Mouse (Mus musculus) adrenal gland (tissue): ENCODE data around the gene Acap2.

Experiments
- intact Hi-C: fragments of 180-260 bp; cut with DNase I; formaldehyde crosslinking; loops from one replicate; pipeline ENCODE4 v1.15.1; 2025

Acap2 gene

GRCm38 (mm10) chr16:31094036-31094435 lies 107.0 kb downstream of the Acap2 start:
- intact Hi-C loops = no loop called here

- intact Hi-C loops = no loop called here
Measured at GRCm38 (mm10) chr16:31093186-31093585, 107.9 kb downstream of the Acap2 start.

GRCm38 (mm10) chr16:31081891-31082290 lies 119.2 kb downstream of the Acap2 start:
- intact Hi-C loops = loop anchor here (5.0 kb wide), 1 partner anchor 120 kb away; the partner anchor contains the start of gene Acap2

GRCm38 (mm10) chr16:31081125-31081664 lies 119.8 kb downstream of the Acap2 start, which contains the start of gene Xxylt1:
Gene Xxylt1, minus strand, starts transcription at chr16:31081432.
- intact Hi-C loops = loop anchor here (5.0 kb wide), 1 partner anchor 121 kb away; the partner anchor contains the start of gene Acap2

GRCm38 (mm10) chr16:31080573-31081051 lies 120.4 kb downstream of the Acap2 start:
- intact Hi-C loops = loop anchor here (5.0 kb wide), 1 partner anchor 122 kb away; the partner anchor contains the start of gene Acap2

- intact Hi-C loops = no loop called here
Measured at GRCm38 (mm10) chr16:31077396-31077795, 123.6 kb downstream of the Acap2 start.

GRCm38 (mm10) chr16:31076436-31076835 lies 124.6 kb downstream of the Acap2 start:
- intact Hi-C loops = no loop called here

- intact Hi-C loops = loop anchor here (5.0 kb wide), 1 partner anchor 97 kb away; no protein-coding TSS in a partner anchor
Measured at GRCm38 (mm10) chr16:31074324-31074908, 126.6 kb downstream of the Acap2 start.

- intact Hi-C loops = loop anchor here (2.0 to 5.0 kb wide), 2 partner anchors 94 to 475 kb away; no protein-coding TSS in a partner anchor
Measured at GRCm38 (mm10) chr16:31071731-31072130, 129.3 kb downstream of the Acap2 start.

GRCm38 (mm10) chr16:31070358-31071133 lies 130.5 kb downstream of the Acap2 start:
- intact Hi-C loops = loop anchor here (2.0 to 5.0 kb wide), 2 partner anchors 93 to 474 kb away; no protein-coding TSS in a partner anchor

- intact Hi-C loops = loop anchor here (2.0 to 5.0 kb wide), 2 partner anchors 92 to 473 kb away; no protein-coding TSS in a partner anchor
Measured at GRCm38 (mm10) chr16:31069211-31070166, 131.6 kb downstream of the Acap2 start.

GRCm38 (mm10) chr16:31068280-31068679 lies 132.8 kb downstream of the Acap2 start:
- intact Hi-C loops = no loop called here

- intact Hi-C loops = no loop called here
Measured at GRCm38 (mm10) chr16:31066344-31067098, 134.5 kb downstream of the Acap2 start.

GRCm38 (mm10) chr16:31064782-31065181 lies 136.3 kb downstream of the Acap2 start:
- intact Hi-C loops = no loop called here

- intact Hi-C loops = no loop called here
Measured at GRCm38 (mm10) chr16:31062918-31063317, 138.1 kb downstream of the Acap2 start.

- intact Hi-C loops = no loop called here
Measured at GRCm38 (mm10) chr16:31061246-31061880, 139.7 kb downstream of the Acap2 start.

- intact Hi-C loops = no loop called here
Measured at GRCm38 (mm10) chr16:31060714-31061113, 140.3 kb downstream of the Acap2 start.

GRCm38 (mm10) chr16:31060226-31060625 lies 140.8 kb downstream of the Acap2 start:
- intact Hi-C loops = no loop called here

GRCm38 (mm10) chr16:31059730-31060129 lies 141.3 kb downstream of the Acap2 start:
- intact Hi-C loops = no loop called here
